Mouse (Mus musculus): ENCODE measurements at regions not wholly inside any gene's neighbourhood (a gene's known extent, or its start where the extent isn't known, plus 50 kb on each side); places are given as distances from the start of the nearest gene placed in this dataset.

DNA sequence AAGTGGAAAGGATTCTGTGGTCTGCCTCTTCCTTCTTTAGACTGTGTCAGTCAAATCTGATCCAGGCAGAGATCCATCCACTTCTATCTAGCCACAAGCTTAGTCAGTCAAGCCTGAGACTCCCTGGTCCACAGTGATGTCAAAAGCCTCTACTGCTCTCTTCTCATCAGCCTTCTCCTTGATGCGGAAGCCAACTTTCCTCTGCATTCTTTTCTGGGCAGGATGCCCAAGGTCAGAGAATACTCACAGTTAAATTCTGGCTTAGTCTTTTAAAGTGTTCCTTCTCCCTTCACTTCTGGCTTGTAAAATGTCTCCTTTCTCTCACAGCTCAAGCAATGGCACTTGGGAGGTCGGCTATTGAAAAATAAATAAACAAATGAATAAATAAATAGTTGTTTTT, 183.2 kb downstream of the Atp23 start:
- H3K9me3 ChIP-seq (replicated peaks; ENCODE audit: insufficient read depth, low read length): no peaks in the 10 kb centered on the region
- H3K27me3 ChIP-seq (ENCODE audit: control insufficient read depth in 1 of 2, insufficient read depth in 2 of 2, low read length in 2 of 2): no peaks in the 10 kb centered on the region
- no peak for DNase-seq (ENCODE audit: low read depth, low spot score)
- no peak overlapping the region for H3K4me3 ChIP-seq (ENCODE audit: control insufficient read depth in 1 of 2, insufficient read depth in 1 of 2, low read depth in 2 of 2, low read length in 2 of 2)
- no peak overlapping the region for H3K9ac ChIP-seq (ENCODE audit: control insufficient read depth, low read depth, low read length, poor library complexity, severe bottlenecking)
- no peak for TF ChIP-seq HCFC1 (IDR thresholded peaks at IDR 0.05; ENCODE audit: low read depth, low read length)
- no peak for TF ChIP-seq UBTF (IDR thresholded peaks at IDR 0.05; ENCODE audit: borderline replicate concordance, insufficient read depth, low read depth, low read length)
- no peak for TF ChIP-seq MAZ (IDR thresholded peaks at IDR 0.05; ENCODE audit: low read depth, low read length)
- TF ChIP-seq TAL1 (IDR thresholded peaks at IDR 0.05; ENCODE audit: low read length): no peak
- TF ChIP-seq TCF12 (IDR thresholded peaks at IDR 0.05; ENCODE audit: low read depth, low read length): no peak
- TF ChIP-seq RCOR1 (IDR thresholded peaks at IDR 0.05; ENCODE audit: low read depth, low read length): no peak
- TF ChIP-seq POLR2A (IDR thresholded peaks at IDR 0.05; ENCODE audit: control insufficient read depth in 1 of 2, insufficient read depth in 1 of 2, low read depth in 1 of 2, low read length in 2 of 2, poor library complexity in 1 of 2): no peak
- no peak for TF ChIP-seq ZMIZ1 (IDR thresholded peaks at IDR 0.05; ENCODE audit: low read depth, low read length)
- no peak for TF ChIP-seq NELFE (IDR thresholded peaks at IDR 0.05; ENCODE audit: low read depth, low read length)
- TF ChIP-seq MEF2A (IDR thresholded peaks at IDR 0.05; ENCODE audit: extremely low read depth, insufficient replicate concordance, low read depth, low read length, poor library complexity, severe bottlenecking): no peak
- no peak for TF ChIP-seq BHLHE40 (IDR thresholded peaks at IDR 0.05; ENCODE audit: borderline replicate concordance, low read depth, low read length)
- TF ChIP-seq MAX (IDR thresholded peaks at IDR 0.05; ENCODE audit: low read length): no peak
- no peak for TF ChIP-seq SMC3 (IDR thresholded peaks at IDR 0.05; ENCODE audit: low read depth, low read length)
- TF ChIP-seq USF1 (IDR thresholded peaks at IDR 0.05; ENCODE audit: low read depth, low read length): no peak
- no peak for TF ChIP-seq KAT2A (conservative IDR thresholded peaks at IDR 0.05; ENCODE audit: low read depth, low read length)
- no peaks in the 10 kb centered on the region for H3K4me1 ChIP-seq (ENCODE audit: control insufficient read depth in 1 of 2, insufficient read depth in 2 of 2, low read length in 2 of 2)
- H3K79me2 ChIP-seq (ENCODE audit: control insufficient read depth, insufficient read depth, low read length, poor library complexity): no peaks in the 10 kb centered on the region
- H3K36me3 ChIP-seq (ENCODE audit: control insufficient read depth in 1 of 2, insufficient read depth in 2 of 2, low read length in 2 of 2): no peaks in the 10 kb centered on the region
- no peak overlapping the region for H3K27ac ChIP-seq (ENCODE audit: control insufficient read depth, low read depth, low read length)

DNA sequence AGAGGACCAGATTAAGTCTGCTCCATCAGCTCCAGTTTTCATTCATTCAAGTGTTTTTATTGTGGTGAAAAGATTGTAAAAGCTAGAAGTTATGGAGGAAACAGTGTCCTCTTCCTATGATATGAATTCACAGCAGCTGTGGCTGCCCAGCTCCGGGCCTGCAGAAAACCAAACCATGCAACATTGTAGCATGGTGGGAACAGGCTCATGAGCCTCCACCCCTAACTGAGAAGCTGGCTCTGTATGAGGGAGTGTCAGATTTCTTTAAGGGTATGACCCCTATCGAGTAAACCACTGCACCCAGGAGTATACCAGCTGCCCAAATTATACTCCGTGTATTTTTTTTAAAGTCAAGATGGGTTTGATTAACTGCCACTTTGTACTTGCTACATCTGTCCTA, 189.4 kb downstream of the Atp23 start:
- H3K9me3 ChIP-seq (replicated peaks; ENCODE audit: insufficient read depth, low read length): no peaks in the 10 kb centered on the region
- H3K27me3 ChIP-seq (ENCODE audit: control insufficient read depth in 1 of 2, insufficient read depth in 2 of 2, low read length in 2 of 2): no peaks in the 10 kb centered on the region
- no peak overlapping the region for H3K9ac ChIP-seq (ENCODE audit: control insufficient read depth, low read depth, low read length, poor library complexity, severe bottlenecking)
- H3K4me1 ChIP-seq (ENCODE audit: control insufficient read depth in 1 of 2, insufficient read depth in 2 of 2, low read length in 2 of 2): no peaks in the 10 kb centered on the region
- TF ChIP-seq POLR2A (IDR thresholded peaks at IDR 0.05; ENCODE audit: control insufficient read depth in 1 of 2, insufficient read depth in 1 of 2, low read depth in 1 of 2, low read length in 2 of 2, poor library complexity in 1 of 2) (no peak), ELF1 (IDR thresholded peaks at IDR 0.05; ENCODE audit: low read depth, low read length) (no peak), JUND (IDR thresholded peaks at IDR 0.05; ENCODE audit: low read depth, low read length) (no peak), ZKSCAN1 (IDR thresholded peaks at IDR 0.05; ENCODE audit: low read depth, low read length) (no peak), E2F4 (IDR thresholded peaks at IDR 0.05; ENCODE audit: borderline replicate concordance, low read depth, low read length) (no peak), EP300 (IDR thresholded peaks at IDR 0.05; ENCODE audit: low read depth in 1 of 2, low read length in 2 of 2) (no peak), GABPA (IDR thresholded peaks at IDR 0.05; ENCODE audit: low read depth, low read length) (no peak), MYB (IDR thresholded peaks at IDR 0.05; ENCODE audit: low read depth, low read length) (no peak), KAT2A (conservative IDR thresholded peaks at IDR 0.05; ENCODE audit: low read depth, low read length) (no peak), NRF1 (IDR thresholded peaks at IDR 0.05; ENCODE audit: insufficient read depth, low read depth, low read length, poor library complexity, severe bottlenecking) (no peak), MAX (IDR thresholded peaks at IDR 0.05; ENCODE audit: low read length) (no peak), BHLHE40 (IDR thresholded peaks at IDR 0.05; ENCODE audit: borderline replicate concordance, low read depth, low read length) (no peak), TCF12 (IDR thresholded peaks at IDR 0.05; ENCODE audit: low read depth, low read length) (no peak), MXI1 (IDR thresholded peaks at IDR 0.05; ENCODE audit: low read depth, low read length) (no peak), ZC3H11A (IDR thresholded peaks at IDR 0.05; ENCODE audit: low read depth, low read length) (no peak), POLR2AphosphoS5 (IDR thresholded peaks at IDR 0.05; ENCODE audit: borderline replicate concordance, low read depth, low read length) (no peak), UBTF (IDR thresholded peaks at IDR 0.05; ENCODE audit: borderline replicate concordance, insufficient read depth, low read depth, low read length) (no peak), NELFE (IDR thresholded peaks at IDR 0.05; ENCODE audit: low read depth, low read length) (no peak), TBP (IDR thresholded peaks at IDR 0.05; ENCODE audit: low read depth, low read length) (no peak), CHD2 (IDR thresholded peaks at IDR 0.05; ENCODE audit: low read length) (no peak)
- no peak for DNase-seq (ENCODE audit: low read depth, low spot score)
- no peak overlapping the region for H3K4me3 ChIP-seq (ENCODE audit: control insufficient read depth in 1 of 2, insufficient read depth in 1 of 2, low read depth in 2 of 2, low read length in 2 of 2)
- no peaks in the 10 kb centered on the region for H3K36me3 ChIP-seq (ENCODE audit: control insufficient read depth in 1 of 2, insufficient read depth in 2 of 2, low read length in 2 of 2)
- H3K27ac ChIP-seq (ENCODE audit: control insufficient read depth, low read depth, low read length): no peak overlapping the region
- H3K79me2 ChIP-seq (ENCODE audit: control insufficient read depth, insufficient read depth, low read length, poor library complexity): no peaks in the 10 kb centered on the region

Measured in MEL (cell line).